Mouse (Mus musculus) megakaryocyte, embryonic 14.5 days (primary cell): ENCODE results near the gene Ccr10. TPM values are rescaled to one million over a fixed set of nuclear protein-coding genes. Genes with fewer than 3 reads are reported as not detected.

Source experiments
- H3K27me3 ChIP-seq: replicated peaks from 2 replicates; pipeline ENCODE3; 2012; ENCODE audit warnings: inconsistent platforms
- H3K36me3 ChIP-seq: replicated peaks from 2 replicates; pipeline ENCODE3; 2012; ENCODE audit warnings: low read length, inconsistent platforms, mixed read lengths
- H3K4me1 ChIP-seq: 2 replicates; pipeline ENCODE4 v1.6.1; 2012; ENCODE audit warnings: inconsistent platforms
- H3K4me3 ChIP-seq: replicated peaks from 2 replicates; pipeline ENCODE3; 2012; ENCODE audit warnings: moderate library complexity, mild to moderate bottlenecking, inconsistent platforms
- H3K9me3 ChIP-seq: 2 replicates; pipeline ENCODE4 v1.6.1; 2012; ENCODE audit warnings: inconsistent platforms
- FLI1 ChIP-seq: IDR thresholded peaks from 2 replicates; pipeline ENCODE4 v1.6.1; 2012; ENCODE audit warnings: low read length, inconsistent platforms, mixed read lengths
- GATA1 ChIP-seq: IDR thresholded peaks from 3 replicates; pipeline ENCODE4 v1.6.1; 2012; ENCODE audit warnings: mixed read lengths, low read length, inconsistent platforms, borderline replicate concordance
- polyA plus RNA-seq: library from polyadenylated mRNA; stranded (reverse); fragments of >175 nt; gene quantifications from 2 replicates; pipeline ENCODE4 v1.2.3, GENCODE M21; 2012; ENCODE audit warnings: low replicate concordance; ENCODE audit not compliant: insufficient read depth

Gene Ccr10
- polyA plus RNA-seq, 1 experiment = 0.13 TPM

DNA sequence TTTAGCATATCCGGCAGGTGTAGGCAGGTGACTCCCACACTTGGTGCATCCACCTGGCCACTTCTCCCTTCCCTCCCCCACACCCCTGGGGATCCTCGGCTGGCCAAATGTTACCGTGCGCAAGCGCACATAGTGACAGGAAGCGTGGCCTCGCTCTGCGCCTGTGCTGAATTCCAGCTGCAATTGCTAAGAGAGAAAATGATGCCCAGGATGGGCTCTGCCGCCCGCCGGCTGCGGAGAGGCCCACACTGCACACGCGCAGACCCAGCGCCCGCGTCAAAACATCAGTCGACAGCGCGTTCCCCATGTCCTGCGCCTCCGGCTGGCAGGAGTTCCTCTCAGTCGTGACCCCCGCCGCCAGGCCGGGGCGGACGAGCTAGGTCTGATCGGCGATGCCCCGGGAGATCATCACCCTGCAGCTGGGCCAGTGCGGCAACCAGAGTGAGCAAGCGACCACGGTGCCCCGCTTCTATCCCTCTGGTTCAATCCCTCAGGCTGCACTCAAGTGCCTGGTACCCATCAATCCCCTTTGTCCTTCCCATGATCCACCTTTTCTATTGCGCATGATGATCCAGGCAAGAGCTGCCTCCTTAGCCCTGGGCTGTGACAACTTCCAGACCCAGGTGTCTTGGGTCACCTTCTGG is 19.4 kb downstream of the Ccr10 start, which contains the start of gene Tubg2:
Tubg2 (plus strand) TSS at position 180 of the 644 bp plus-strand sequence.
- peaks cover 8% of the 10 kb centered on the region for H3K4me1 ChIP-seq
- TF ChIP-seq FLI1 = no peak
- no peak for TF ChIP-seq GATA1
- H3K36me3 ChIP-seq = no peaks in the 10 kb centered on the region
- H3K9me3 ChIP-seq = peaks cover 12% of the 10 kb centered on the region
- H3K27me3 ChIP-seq = peaks cover 54% of the 10 kb centered on the region
- peak within 1 kb of the TSS; percentile 85 for H3K4me3 ChIP-seq

DNA sequence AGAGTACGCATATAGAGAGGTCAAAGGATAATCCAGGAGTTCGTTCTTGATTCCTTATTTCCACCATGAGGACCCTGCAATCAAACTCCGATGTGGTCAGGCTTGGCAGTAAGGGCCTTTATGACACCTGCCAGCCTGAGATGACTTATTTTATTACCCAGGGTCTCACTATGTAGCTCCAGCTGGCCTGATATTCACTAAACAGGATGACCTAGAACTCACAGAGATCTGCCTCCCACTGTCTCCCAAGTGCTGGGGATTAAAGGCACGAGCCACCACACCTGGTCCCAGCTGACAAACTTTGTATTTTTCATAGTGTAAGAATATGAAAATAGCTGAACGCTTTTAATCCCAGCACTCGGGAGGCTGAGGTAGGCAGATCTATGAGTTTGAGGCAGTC is 20.1 kb downstream of the Ccr10 start:
- Histone ChIP-seq H3K4me1 (peaks cover 8% of the 10 kb centered on the region), H3K27me3 (peaks cover 54% of the 10 kb centered on the region), H3K4me3 (no peak overlapping the region), H3K36me3 (no peaks in the 10 kb centered on the region), H3K9me3 (peaks cover 12% of the 10 kb centered on the region)
- TF ChIP-seq GATA1 (no peak), FLI1 (no peak)

DNA sequence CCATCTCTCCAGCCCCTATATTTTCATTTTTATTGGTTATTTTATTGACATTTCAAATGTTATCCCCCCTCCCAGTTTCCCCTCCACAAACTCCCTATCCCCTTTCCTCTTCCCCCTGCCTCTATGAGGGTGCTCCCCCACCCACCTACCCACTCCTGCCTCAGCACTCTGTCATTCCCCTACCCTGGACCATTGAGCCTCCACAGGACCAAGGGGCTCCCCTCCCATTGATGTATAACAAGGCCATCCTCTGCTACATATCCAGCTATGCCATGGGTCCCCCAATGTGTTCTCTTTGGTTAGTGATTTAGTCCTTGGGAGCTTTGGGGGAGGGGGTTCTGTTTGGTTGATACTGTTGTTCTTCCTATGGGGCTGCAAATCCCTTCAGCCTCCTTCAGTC is 20.6 kb downstream of the Ccr10 start:
- Histone ChIP-seq H3K9me3 (peaks cover 12% of the 10 kb centered on the region), H3K4me3 (no peak overlapping the region), H3K36me3 (no peaks in the 10 kb centered on the region), H3K4me1 (peaks cover 8% of the 10 kb centered on the region), H3K27me3 (peaks cover 53% of the 10 kb centered on the region)
- no peak for TF ChIP-seq GATA1
- TF ChIP-seq FLI1 = no peak

DNA sequence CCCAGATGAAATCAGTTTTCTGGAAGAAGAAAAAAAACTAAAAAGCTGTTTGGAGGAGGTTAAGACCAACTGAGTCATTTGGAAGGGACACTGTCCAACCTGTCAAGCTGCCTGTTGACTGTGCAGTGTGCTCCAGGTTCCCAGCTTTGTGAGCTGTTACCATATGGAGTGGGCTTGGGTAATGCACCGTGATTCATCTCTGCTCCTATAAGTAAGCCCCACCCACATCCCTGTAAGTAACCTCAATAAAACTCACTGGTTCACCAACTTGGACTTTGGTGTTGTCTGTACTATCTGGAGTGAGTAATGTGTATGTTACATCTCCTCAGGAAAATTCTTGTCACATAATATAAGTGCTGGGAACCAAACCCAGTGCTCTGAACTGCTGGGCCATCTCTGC is 22.4 kb downstream of the Ccr10 start:
- no peak overlapping the region for H3K4me3 ChIP-seq
- H3K27me3 ChIP-seq = peaks cover 50% of the 10 kb centered on the region
- peaks cover 8% of the 10 kb centered on the region for H3K4me1 ChIP-seq
- TF ChIP-seq FLI1 (no peak), GATA1 (no peak)
- no peaks in the 10 kb centered on the region for H3K36me3 ChIP-seq
- H3K9me3 ChIP-seq = peaks cover 5% of the 10 kb centered on the region; the same call in 1 of the 2 replicates

DNA sequence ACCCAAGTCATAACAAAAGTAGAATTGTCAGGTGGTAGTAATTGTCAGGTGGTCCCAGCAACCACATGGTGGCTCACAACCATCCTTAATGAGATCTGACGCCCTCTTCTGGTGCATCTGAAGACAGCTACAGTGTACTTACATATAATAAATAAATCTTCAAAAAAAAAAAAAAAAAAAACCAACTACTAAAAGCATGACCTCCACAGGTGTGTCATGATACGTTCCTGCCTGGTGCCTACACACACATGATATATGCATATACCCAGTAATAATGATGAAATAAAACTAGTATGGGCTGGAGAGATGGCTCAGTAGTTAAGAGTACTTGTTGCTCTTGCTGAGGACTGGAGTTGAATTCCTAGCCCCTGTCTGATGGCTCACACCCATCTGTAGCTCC is 24.2 kb downstream of the Ccr10 start:
- no peak for TF ChIP-seq FLI1
- no peak for TF ChIP-seq GATA1
- Histone ChIP-seq H3K36me3 (no peaks in the 10 kb centered on the region), H3K4me1 (peaks cover 9% of the 10 kb centered on the region), H3K27me3 (peaks cover 40% of the 10 kb centered on the region), H3K9me3 (peaks cover 5% of the 10 kb centered on the region; the same call in 1 of the 2 replicates), H3K4me3 (no peak overlapping the region)

DNA sequence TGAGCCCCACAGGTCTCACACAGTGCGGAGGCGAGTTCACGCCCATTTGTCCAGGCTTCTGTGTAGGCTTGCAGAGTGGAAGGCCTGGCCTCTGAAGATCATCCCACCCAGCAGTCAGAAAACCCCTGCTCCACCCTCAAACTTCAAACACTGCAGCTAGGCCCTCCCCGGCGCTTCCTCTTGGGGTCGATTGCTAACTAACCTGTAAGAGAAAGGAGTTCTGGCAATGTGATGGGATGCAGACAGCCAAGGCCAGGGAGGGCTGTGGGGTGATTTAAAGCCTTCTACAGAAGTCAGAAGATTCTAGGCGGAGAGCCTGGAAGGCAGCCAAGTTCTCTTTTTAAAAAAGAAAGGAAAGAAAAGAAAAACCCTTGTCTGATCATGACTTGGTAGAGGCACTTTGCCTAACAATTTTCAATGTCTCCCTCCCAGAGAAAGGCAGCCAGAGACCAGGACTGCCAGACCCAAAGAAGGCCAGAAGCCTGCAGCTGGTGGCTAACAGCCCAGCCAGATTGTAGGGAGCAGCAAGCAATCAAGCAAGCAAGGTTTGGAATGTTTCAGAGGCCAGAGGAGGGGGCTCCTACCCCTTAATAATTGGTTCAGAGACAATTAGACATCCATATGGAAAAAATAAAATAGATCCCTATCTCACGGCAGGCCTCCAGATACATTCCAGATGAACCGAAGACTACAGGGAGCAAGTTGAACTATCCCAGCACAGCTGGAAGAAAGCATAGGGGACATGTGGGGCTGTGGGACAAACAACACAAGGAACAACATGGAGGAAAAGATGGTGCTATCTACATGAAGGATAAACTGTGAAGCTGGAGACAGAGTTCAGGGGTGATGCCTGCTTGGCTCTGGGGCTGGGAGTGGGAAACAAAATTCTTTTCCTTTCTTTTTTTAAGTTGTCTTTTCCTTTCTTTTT is 25.8 kb downstream of the Ccr10 start:
- Histone ChIP-seq H3K27me3 (peaks cover 26% of the 10 kb centered on the region), H3K36me3 (no peaks in the 10 kb centered on the region), H3K9me3 (peaks cover 5% of the 10 kb centered on the region; the same call in 1 of the 2 replicates), H3K4me3 (no peak overlapping the region), H3K4me1 (peaks cover 2% of the 10 kb centered on the region; the same call in 1 of the 2 replicates)
- TF ChIP-seq FLI1 (no peak), GATA1 (no peak)

DNA sequence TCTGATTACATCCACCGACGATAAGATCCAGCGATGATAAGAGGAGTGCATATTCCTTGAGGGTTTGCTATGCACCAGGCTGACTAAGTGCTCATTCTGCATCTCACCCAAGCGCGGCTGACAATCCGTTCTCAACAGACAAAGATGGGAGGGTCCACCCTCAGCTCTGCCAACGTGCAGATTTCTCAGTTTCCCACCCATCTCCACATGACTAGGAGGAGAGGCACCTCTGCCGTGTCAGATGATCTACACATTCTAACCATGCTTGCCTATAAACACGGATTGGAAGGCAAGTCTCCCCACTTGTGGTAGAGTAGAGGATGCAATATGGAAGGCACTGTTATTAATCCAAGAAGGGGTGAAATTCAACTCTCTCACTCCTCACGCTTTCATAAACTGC is 26.5 kb downstream of the Ccr10 start:
- peaks cover 5% of the 10 kb centered on the region; the same call in 1 of the 2 replicates for H3K9me3 ChIP-seq
- H3K36me3 ChIP-seq = no peaks in the 10 kb centered on the region
- TF ChIP-seq FLI1 (no peak), GATA1 (no peak)
- no peak overlapping the region for H3K4me3 ChIP-seq
- H3K4me1 ChIP-seq = peaks cover 6% of the 10 kb centered on the region
- H3K27me3 ChIP-seq = peaks cover 26% of the 10 kb centered on the region

DNA sequence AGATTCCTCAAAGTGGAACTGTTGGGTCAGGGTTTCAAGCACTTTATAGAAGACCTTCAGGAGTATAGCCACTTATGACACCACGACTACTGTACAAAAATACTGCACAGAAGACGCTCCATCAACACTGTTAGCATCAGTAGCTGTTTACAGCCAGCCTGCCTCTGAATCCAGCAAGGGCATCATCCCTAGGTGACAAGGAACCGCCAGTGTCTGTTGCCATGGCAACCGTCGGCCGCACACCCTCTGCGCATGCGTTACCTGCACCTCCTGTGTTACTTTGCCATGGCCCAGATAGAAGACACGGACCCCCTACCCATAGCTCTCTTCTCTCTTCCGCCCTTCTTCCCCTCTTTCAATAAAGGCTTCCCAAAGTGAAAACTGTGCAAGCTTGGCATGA is 28.9 kb downstream of the Ccr10 start:
- TF ChIP-seq FLI1 = no peak
- TF ChIP-seq GATA1 = no peak
- Histone ChIP-seq H3K4me3 (no peak overlapping the region), H3K4me1 (peaks cover 10% of the 10 kb centered on the region), H3K27me3 (peaks cover 28% of the 10 kb centered on the region), H3K9me3 (no peaks in the 10 kb centered on the region), H3K36me3 (no peaks in the 10 kb centered on the region)

DNA sequence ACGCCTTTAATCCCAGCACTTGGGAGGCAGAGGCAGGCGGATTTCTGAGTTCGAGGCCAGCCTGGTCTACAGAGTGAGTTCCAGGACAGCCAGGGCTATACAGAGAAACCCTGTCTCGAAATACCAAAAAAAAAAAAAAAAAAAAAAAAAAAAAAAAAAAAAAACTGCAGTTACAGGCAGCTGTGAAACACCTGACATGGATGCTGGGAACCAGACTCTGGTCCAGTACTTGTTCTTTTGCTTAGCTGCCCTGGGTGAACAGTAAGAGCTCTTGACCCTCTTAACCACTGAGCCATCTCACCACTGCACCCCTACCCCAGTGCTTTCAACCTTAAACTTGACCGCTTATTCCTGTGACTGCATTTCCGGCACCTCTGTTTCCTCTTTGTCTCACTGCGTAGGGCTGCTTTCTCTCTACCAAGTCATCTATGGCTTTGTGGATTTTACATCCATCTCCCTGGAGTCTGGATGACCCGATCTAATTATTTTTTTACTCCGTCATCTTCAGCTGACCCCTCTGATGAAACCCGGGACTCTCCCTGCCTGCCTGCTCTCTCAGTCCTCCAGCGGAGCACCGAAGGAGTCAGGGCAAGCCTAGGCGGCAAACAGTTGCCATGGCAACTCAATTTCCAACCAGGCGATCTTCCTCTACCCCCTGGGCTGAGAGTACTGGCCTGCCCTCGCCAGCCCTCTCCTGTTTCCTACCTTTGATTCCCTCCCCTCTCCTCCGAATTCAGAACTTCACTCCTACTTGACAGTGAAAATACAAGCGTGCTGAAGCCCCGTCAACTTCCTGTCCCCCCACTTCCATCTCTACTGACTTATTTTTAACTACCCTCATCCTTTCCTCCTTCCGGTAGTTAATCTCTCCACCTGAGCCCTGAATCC is 31.7 kb downstream of the Ccr10 start:
- no peaks in the 10 kb centered on the region for H3K36me3 ChIP-seq
- no peaks in the 10 kb centered on the region for H3K9me3 ChIP-seq
- TF ChIP-seq FLI1 (no peak), GATA1 (no peak)
- peaks cover 19% of the 10 kb centered on the region for H3K4me1 ChIP-seq
- peaks cover 40% of the 10 kb centered on the region for H3K27me3 ChIP-seq
- peak overlapping the region; percentile 88 for H3K4me3 ChIP-seq
